Mouse (Mus musculus) erythroid progenitor cell, adult 5-6 weeks (primary cell): ENCODE measurements around the gene Kras. TPM values are rescaled to one million over a fixed set of nuclear protein-coding genes. Genes with fewer than 3 reads are reported as not detected.
A peak's percentile ranks its signal among the peaks of the same experiment; 100 is the strongest.

Source experiments
- ATAC-seq: replicated peaks from 2 replicates; pipeline ENCODE4 v1.8.0; 2016; ENCODE audit warnings: moderate number of reproducible peaks, mild to moderate bottlenecking, moderate TSS enrichment, inconsistent platforms; ENCODE audit not compliant: poor library complexity, low FRiP score, severe bottlenecking
- total RNA-seq, 2 experiments: library from RNA; stranded (forward) in 1 of 2; stranded (reverse) in 1 of 2; fragments of 150-400 nt in 1 of 2; fragments of 186-747, 209-891 nt in 1 of 2; gene quantifications; 2 replicates each; pipeline versions ENCODE4 v1.2.3 to v1.2.4; 2015 to 2017; ENCODE audit warnings: low replicate concordance in 2 of 2

Kras gene
- total RNA-seq, 2 experiments from 2014 or later = 32.5 to 71.3 TPM

- no peak for ATAC-seq
Measured at GRCm38 (mm10) chr6:145197949-145198686, 51.9 kb downstream of the Kras start.

- no peak for ATAC-seq
Measured at GRCm38 (mm10) chr6:145193446-145193845, 56.6 kb downstream of the Kras start.

GRCm38 (mm10) chr6:145193038-145193437, 57.0 kb downstream of the Kras start:
- ATAC-seq = no peak

- ATAC-seq = 0 out of 2 replicates have a peak, but pooled peaks have one; percentile 39
Measured at GRCm38 (mm10) chr6:145187093-145188088, 62.6 kb downstream of the Kras start.

- ATAC-seq = no peak
Measured at GRCm38 (mm10) chr6:145186096-145186495, 63.9 kb downstream of the Kras start.

- no peak for ATAC-seq
Measured at GRCm38 (mm10) chr6:145182044-145182443, 68.0 kb downstream of the Kras start.

- ATAC-seq = no peak
Measured at GRCm38 (mm10) chr6:145179665-145180064, 70.4 kb downstream of the Kras start.

GRCm38 (mm10) chr6:145176474-145176873, 73.6 kb downstream of the Kras start:
- ATAC-seq = no peak

GRCm38 (mm10) chr6:145175571-145175981, 74.5 kb downstream of the Kras start:
- ATAC-seq = no peak

GRCm38 (mm10) chr6:145173781-145174191, 76.3 kb downstream of the Kras start:
- ATAC-seq = no peak

GRCm38 (mm10) chr6:145171892-145172606, 78.0 kb downstream of the Kras start:
- no peak for ATAC-seq

Other genes starting within 250 kb of the Kras start
- not detected in 2 replicates for gene Bcat1, start 174.1 kb downstream of the Kras start, total RNA-seq (2015; ENCODE audit: low replicate concordance)
- 1.9 TPM in 1 of 2 replicates, not detected in the other for gene Bcat1, start 174.1 kb downstream of the Kras start, total RNA-seq (2017; ENCODE audit: low replicate concordance)
- 15.5 and 37.5 TPM in 2 replicates for gene Lrmp, start 134.6 kb downstream of the Kras start, total RNA-seq (2015; ENCODE audit: low replicate concordance)
- 25.4 and 29.3 TPM in 2 replicates for gene Lrmp, start 134.6 kb downstream of the Kras start, total RNA-seq (2017; ENCODE audit: low replicate concordance)
- 2.9 TPM in 2 replicates for gene Casc1, start 39.2 kb downstream of the Kras start, total RNA-seq (2015; ENCODE audit: low replicate concordance)
- 0.45 and 4.4 TPM in 2 replicates for gene Casc1, start 39.2 kb downstream of the Kras start, total RNA-seq (2017; ENCODE audit: low replicate concordance)
- 2.5 and 3.2 TPM in 2 replicates for gene Etfrf1, start 39.1 kb downstream of the Kras start, total RNA-seq (2015; ENCODE audit: low replicate concordance)
- gene Etfrf1, start 39.1 kb downstream of the Kras start, total RNA-seq (2017; ENCODE audit: low replicate concordance) = 6.5 and 21.9 TPM in 2 replicates